Mouse (Mus musculus) ES-Bruce4 (cell line): ENCODE results near the gene Map6.

Experiments used
- CTCF ChIP-seq: IDR thresholded peaks from one replicate; pipeline ENCODE4 v1.8.1; 2011; ENCODE audit warnings: low read depth, low read length
- POLR2A ChIP-seq: IDR thresholded peaks from one replicate; pipeline ENCODE4 v1.8.1; 2011; ENCODE audit warnings: low read length; ENCODE audit not compliant: insufficient read depth

DNA sequence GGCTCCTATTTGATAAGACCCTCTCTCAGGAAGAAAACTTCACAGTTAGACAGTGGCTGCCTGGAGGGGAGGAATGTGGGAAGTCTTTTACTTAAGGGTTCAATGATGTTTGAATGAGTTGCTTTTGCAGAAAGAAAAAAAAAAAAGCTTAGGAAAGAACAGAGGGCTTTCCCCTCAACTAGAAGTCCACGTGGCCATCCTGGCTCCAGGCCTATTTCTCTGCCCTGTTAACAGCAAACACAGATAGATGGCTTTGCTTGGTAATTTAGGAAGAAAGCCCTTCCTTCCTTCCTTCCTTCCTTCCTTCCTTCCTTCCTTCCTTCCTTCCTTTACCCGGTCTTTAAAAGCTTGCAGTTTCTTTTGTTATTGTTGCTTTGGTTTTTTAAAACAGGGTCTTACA is 32.3 kb upstream of the Map6 start:
- TF ChIP-seq CTCF (no peak), POLR2A (no peak)
